Mouse (Mus musculus): ENCODE measurements at regions not wholly inside any gene's neighbourhood (a gene's known extent, or its start where the extent isn't known, plus 50 kb on each side); places are given as distances from the start of the nearest gene placed in this dataset.

- no peaks in the 10 kb centered on the region for H3K36me3 ChIP-seq (ENCODE audit: insufficient read depth, low read length)
- no peaks in the 10 kb centered on the region for H3K27me3 ChIP-seq (ENCODE audit: insufficient read depth, low read length)
- 0 out of 2 replicates have a peak, but pooled peaks cover 7% of the 10 kb centered on the region for H3K4me1 ChIP-seq (replicated peaks; ENCODE audit: insufficient read depth, low read length)
- H3K9ac ChIP-seq (ENCODE audit: low read depth, low read length), result no peak overlapping the region
- H3K4me3 ChIP-seq (replicated peaks; ENCODE audit: low read depth, low read length), result no peak overlapping the region
- ATAC-seq (replicated peaks; ENCODE audit: low FRiP score, low read depth) (no peak), DNase-seq (ENCODE audit: low spot score) (no peak)
- 54% methylated on average over 10 of the region's 10 CpGs for WGBS
- H3K4me2 ChIP-seq (ENCODE audit: low read length), result no peak overlapping the region
- TF ChIP-seq CTCF (IDR thresholded peaks at IDR 0.05; ENCODE audit: low read depth), result no peak
- 0 out of 2 replicates have a peak overlapping the region, but pooled peaks have one; percentile 8 for H3K27ac ChIP-seq
- no peaks in the 10 kb centered on the region for H3K9me3 ChIP-seq (replicated peaks; ENCODE audit: low read length)
Measured at GRCm38 (mm10) chr13:28552974-28553750, 295.8 kb downstream of the Gm11361 start.

- no peaks in the 10 kb centered on the region for H3K36me3 ChIP-seq (ENCODE audit: insufficient read depth, low read length)
- no peak for ATAC-seq (replicated peaks; ENCODE audit: low FRiP score, low read depth)
- no peaks in the 10 kb centered on the region for H3K27me3 ChIP-seq (ENCODE audit: insufficient read depth, low read length)
- H3K27ac ChIP-seq, result no peak overlapping the region
- H3K4me3 ChIP-seq (replicated peaks; ENCODE audit: low read depth, low read length), result no peak overlapping the region
- no peak overlapping the region for H3K9ac ChIP-seq (ENCODE audit: low read depth, low read length)
- no peaks in the 10 kb centered on the region for H3K9me3 ChIP-seq (replicated peaks; ENCODE audit: low read length)
- TF ChIP-seq CTCF (IDR thresholded peaks at IDR 0.05; ENCODE audit: low read depth), result no peak
- 70% methylated on average over 6 of the region's 6 CpGs for WGBS
- no peak overlapping the region for H3K4me2 ChIP-seq (ENCODE audit: low read length)
- no peak for DNase-seq (ENCODE audit: low spot score)
- H3K4me1 ChIP-seq (replicated peaks; ENCODE audit: insufficient read depth, low read length), result 0 out of 2 replicates have a peak, but pooled peaks cover 7% of the 10 kb centered on the region
Measured at GRCm38 (mm10) chr13:28551555-28551954, 294.2 kb downstream of the Gm11361 start.

GRCm38 (mm10) chr13:28545797-28546196 lies 288.5 kb downstream of the Gm11361 start:
- peak overlapping the region; percentile 78; the same call in 1 of the 2 replicates for H3K27ac ChIP-seq
- WGBS, result 77% methylated on average over 1 of the region's 1 CpGs
- peaks cover 4% of the 10 kb centered on the region; the same call in 1 of the 2 replicates for H3K4me1 ChIP-seq (replicated peaks; ENCODE audit: insufficient read depth, low read length)

GRCm38 (mm10) chr13:28545337-28545736 lies 288.0 kb downstream of the Gm11361 start:
- Histone ChIP-seq H3K4me1 (replicated peaks; ENCODE audit: insufficient read depth, low read length) (peaks cover 4% of the 10 kb centered on the region; the same call in 1 of the 2 replicates), H3K4me3 (replicated peaks; ENCODE audit: low read depth, low read length) (no peak overlapping the region), H3K27me3 (ENCODE audit: insufficient read depth, low read length) (no peaks in the 10 kb centered on the region), H3K27ac (peak overlapping the region; percentile 78), H3K36me3 (ENCODE audit: insufficient read depth, low read length) (no peaks in the 10 kb centered on the region), H3K9me3 (replicated peaks; ENCODE audit: low read length) (no peaks in the 10 kb centered on the region), H3K9ac (ENCODE audit: low read depth, low read length) (no peak overlapping the region), H3K4me2 (ENCODE audit: low read length) (no peak overlapping the region)
- DNase-seq (ENCODE audit: low spot score) (peak; percentile 82), ATAC-seq (replicated peaks; ENCODE audit: low FRiP score, low read depth) (peak; percentile 92)
- no peak for TF ChIP-seq CTCF (IDR thresholded peaks at IDR 0.05; ENCODE audit: low read depth)
- WGBS, result 26% methylated on average over 2 of the region's 2 CpGs

More at GRCm38 (mm10) chr13:28545797-28546196, 288.5 kb downstream of the Gm11361 start:
- Histone ChIP-seq H3K9ac (ENCODE audit: low read depth, low read length) (no peak overlapping the region), H3K27me3 (ENCODE audit: insufficient read depth, low read length) (no peaks in the 10 kb centered on the region), H3K4me3 (replicated peaks; ENCODE audit: low read depth, low read length) (no peak overlapping the region), H3K9me3 (replicated peaks; ENCODE audit: low read length) (no peaks in the 10 kb centered on the region), H3K36me3 (ENCODE audit: insufficient read depth, low read length) (no peaks in the 10 kb centered on the region), H3K4me2 (ENCODE audit: low read length) (no peak overlapping the region)
- no peak for TF ChIP-seq CTCF (IDR thresholded peaks at IDR 0.05; ENCODE audit: low read depth)
- DNase-seq (ENCODE audit: low spot score), result no peak
- ATAC-seq (replicated peaks; ENCODE audit: low FRiP score, low read depth), result peak; percentile 14; the same call in 1 of the 2 replicates

- WGBS, result 48% methylated on average over 2 of the region's 2 CpGs
- H3K9ac ChIP-seq (ENCODE audit: low read depth, low read length), result no peak overlapping the region
- H3K27me3 ChIP-seq (ENCODE audit: insufficient read depth, low read length), result no peaks in the 10 kb centered on the region
- TF ChIP-seq CTCF (IDR thresholded peaks at IDR 0.05; ENCODE audit: low read depth), result no peak
- peaks cover 4% of the 10 kb centered on the region; the same call in 1 of the 2 replicates for H3K4me1 ChIP-seq (replicated peaks; ENCODE audit: insufficient read depth, low read length)
- peak overlapping the region; percentile 78 for H3K27ac ChIP-seq
- DNase-seq (ENCODE audit: low spot score), result no peak
- H3K4me2 ChIP-seq (ENCODE audit: low read length), result no peak overlapping the region
- no peak overlapping the region for H3K4me3 ChIP-seq (replicated peaks; ENCODE audit: low read depth, low read length)
- no peaks in the 10 kb centered on the region for H3K9me3 ChIP-seq (replicated peaks; ENCODE audit: low read length)
- no peak for ATAC-seq (replicated peaks; ENCODE audit: low FRiP score, low read depth)
- no peaks in the 10 kb centered on the region for H3K36me3 ChIP-seq (ENCODE audit: insufficient read depth, low read length)
Measured at GRCm38 (mm10) chr13:28544819-28545180, 287.5 kb downstream of the Gm11361 start.

GRCm38 (mm10) chr13:28544003-28544818 lies 286.9 kb downstream of the Gm11361 start:
- H3K36me3 ChIP-seq (ENCODE audit: insufficient read depth, low read length), result no peaks in the 10 kb centered on the region
- H3K4me2 ChIP-seq (ENCODE audit: low read length), result peak overlapping the region; percentile 41
- WGBS, result 29% methylated on average over 15 of the region's 17 CpGs
- no peaks in the 10 kb centered on the region for H3K27me3 ChIP-seq (ENCODE audit: insufficient read depth, low read length)
- TF ChIP-seq CTCF (IDR thresholded peaks at IDR 0.05; ENCODE audit: low read depth), result peak; percentile 5; the same call in 1 of the 2 replicates
- ATAC-seq (replicated peaks; ENCODE audit: low FRiP score, low read depth), result peak; percentile 92
- H3K9me3 ChIP-seq (replicated peaks; ENCODE audit: low read length), result no peaks in the 10 kb centered on the region
- peak overlapping the region; percentile 78 for H3K27ac ChIP-seq
- H3K4me3 ChIP-seq (replicated peaks; ENCODE audit: low read depth, low read length), result no peak overlapping the region
- peak; percentile 90 for DNase-seq (ENCODE audit: low spot score)
- no peak overlapping the region for H3K9ac ChIP-seq (ENCODE audit: low read depth, low read length)
- peaks cover 4% of the 10 kb centered on the region; the same call in 1 of the 2 replicates for H3K4me1 ChIP-seq (replicated peaks; ENCODE audit: insufficient read depth, low read length)
